Mouse (Mus musculus): Measurements from ENCODE around the gene Rab3c. TPM values are rescaled to one million over a fixed set of nuclear protein-coding genes. Genes with fewer than 3 reads are reported as not detected.

Rab3c gene
- polyA plus RNA-seq, 1 experiment = 0.50 TPM

GRCm38 (mm10) chr13:110019774-110020173, 261.0 kb downstream of the Rab3c start:
- no peak for DNase-seq (ENCODE audit: low spot score)

GRCm38 (mm10) chr13:110018941-110019743, 261.7 kb downstream of the Rab3c start:
- DNase-seq (ENCODE audit: low spot score) = no peak

DNA sequence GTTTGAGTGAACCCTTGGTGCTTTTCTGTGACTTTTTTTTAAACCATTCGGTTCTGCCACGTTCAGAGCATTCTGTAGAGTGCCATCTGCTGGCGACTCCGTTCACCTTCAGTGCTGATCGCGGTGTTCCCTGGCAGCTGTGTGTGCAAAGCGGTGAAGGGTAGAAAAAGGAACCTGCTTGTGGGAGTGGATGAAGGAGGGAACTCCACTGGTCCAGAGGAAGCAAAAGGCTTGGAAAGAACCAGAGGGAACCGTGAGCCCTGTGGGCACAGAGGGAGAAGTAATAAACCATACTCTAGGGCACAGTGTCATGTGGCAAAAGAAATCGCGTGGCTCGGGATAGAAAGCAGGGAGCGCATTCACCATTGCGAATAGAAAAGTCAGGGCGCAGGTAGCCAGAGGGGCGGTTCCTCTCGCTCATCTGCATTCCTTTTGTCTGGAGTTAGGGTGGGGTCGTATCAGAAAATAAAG, 262.3 kb downstream of the Rab3c start:
- DNase-seq (ENCODE audit: low spot score) = peak; percentile 36

DNA sequence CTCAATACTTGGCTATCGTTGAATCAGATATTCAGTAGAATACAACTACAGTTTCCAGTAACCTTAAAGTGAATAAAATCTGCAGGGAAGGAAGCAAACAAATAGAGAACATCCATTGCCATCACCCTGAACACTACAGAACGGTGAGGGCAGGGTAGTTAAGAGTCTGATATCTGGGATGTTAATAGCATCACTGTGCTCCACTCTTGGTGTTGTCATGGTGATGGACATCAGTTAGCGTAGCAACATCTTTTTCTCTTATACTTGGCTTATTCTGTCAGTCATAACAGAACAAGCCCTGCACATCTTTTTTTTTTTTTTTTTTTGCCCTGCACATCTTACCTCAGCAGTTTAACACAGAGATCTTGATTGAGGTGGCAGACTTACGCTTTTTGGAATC, 268.8 kb downstream of the Rab3c start:
- DNase-seq (ENCODE audit: low spot score) = no peak

DNA sequence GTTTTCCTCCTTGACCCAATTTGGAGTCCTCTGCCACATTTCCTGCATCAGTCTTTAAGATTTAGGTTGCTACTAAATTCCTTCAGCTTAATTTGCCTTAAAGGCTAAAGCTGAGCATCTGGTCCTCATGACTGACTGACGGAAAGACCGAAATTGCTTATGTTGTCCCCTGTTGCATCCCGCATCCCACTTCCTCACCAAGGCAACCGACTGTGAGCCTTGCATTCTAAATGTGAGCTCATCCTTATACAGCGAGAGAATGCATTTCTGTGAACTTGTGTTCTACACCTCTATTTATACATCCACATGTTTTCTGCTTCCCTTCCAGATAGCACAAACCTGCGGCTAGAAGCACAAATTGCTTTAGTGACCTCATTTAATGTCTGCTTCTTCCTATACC, 269.9 kb downstream of the Rab3c start:
- no peak for DNase-seq (ENCODE audit: low spot score)

DNA sequence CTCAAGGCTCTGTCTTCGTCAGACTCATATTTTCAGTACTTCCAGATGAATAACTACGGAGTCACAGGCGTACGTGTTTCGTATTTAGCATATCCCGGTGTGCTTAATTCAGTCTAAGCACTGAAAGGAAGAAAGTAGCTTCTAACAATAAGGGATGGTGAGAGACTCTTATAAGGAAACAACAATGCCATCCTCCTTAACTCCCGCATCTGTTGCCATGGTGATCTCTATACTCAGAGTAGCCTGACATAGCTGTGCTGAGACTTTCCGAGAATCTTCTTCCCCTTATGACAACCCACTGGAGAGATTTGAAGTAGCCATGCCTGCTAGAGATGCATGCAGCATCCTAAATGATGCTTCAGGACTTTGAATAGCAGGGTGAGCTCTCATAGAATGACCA, 272.3 kb downstream of the Rab3c start:
- DNase-seq (ENCODE audit: low spot score) = no peak

DNA sequence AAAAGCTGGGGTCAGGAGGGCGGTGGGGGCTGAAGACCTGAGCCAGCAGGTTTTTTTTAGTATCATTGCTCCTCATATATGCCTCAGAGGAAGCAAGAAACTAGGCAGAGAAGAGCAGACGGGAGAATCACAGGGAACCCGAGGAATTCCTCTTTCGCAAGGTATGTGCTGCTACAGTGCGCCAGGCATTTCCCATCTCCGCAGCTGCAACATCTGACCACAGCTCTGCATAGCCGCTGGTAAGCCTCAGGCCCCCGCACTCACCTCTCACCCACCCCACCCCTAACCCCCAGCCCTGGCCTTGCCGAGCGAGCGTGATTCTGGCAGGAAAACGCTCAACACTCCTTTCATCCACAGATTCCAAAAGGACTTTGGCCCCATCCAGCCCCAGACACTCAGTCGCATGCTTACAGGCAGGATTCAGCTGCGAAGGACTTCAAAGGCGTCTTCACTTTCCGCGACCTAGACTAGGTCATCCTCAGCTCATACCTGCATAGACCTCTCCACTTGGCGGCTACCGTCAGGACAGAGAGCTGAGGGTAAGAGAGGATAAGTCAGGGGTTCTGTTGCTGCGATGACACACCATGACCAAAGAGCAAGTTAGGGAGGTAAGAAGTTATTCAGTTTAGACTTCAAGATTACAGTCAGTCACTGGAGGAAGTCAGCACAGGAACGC, 274.6 kb downstream of the Rab3c start:
- DNase-seq (ENCODE audit: low spot score) = no peak

Other genes with a start within 250 kb of the Rab3c start
- gene Gapt, start 76.2 kb upstream of the Rab3c start, polyA plus RNA-seq (2012; rRNA removed) = 0.83 and 1.1 TPM in 2 replicates
- 27.9 and 28.3 TPM in 2 replicates for gene Plk2, start 114.0 kb upstream of the Rab3c start, polyA plus RNA-seq (2012; rRNA removed)

Measured in urinary bladder, adult 2 months (tissue).